Mouse (Mus musculus): Measurements from ENCODE around the gene Gtdc1. TPM values are rescaled to one million over a fixed set of nuclear protein-coding genes. Genes with fewer than 3 reads are reported as not detected.
A peak's percentile ranks its signal among the peaks of the same experiment; 100 is the strongest.

The Gtdc1 gene
- polyA plus RNA-seq, 1 experiment from 2014 or later, result 10.8 TPM

- DNase-seq (ENCODE audit: low spot score), result no peak
- Histone ChIP-seq H3K27me3 (ENCODE audit: low read depth, poor library complexity, severe bottlenecking) (peaks cover 38% of the 10 kb centered on the region), H3K9me3 (replicated peaks) (no peaks in the 10 kb centered on the region), H3K36me3 (no peaks in the 10 kb centered on the region), H3K27ac (replicated peaks) (peak overlapping the region; percentile 52), H3K4me1 (peaks cover 35% of the 10 kb centered on the region), H3K4me3 (peak overlapping the region; percentile 69)
- WGBS, result 42% methylated on average over 12 of the region's 12 CpGs
Observed at GRCm38 (mm10) chr2:44557669-44558281, 369.7 kb downstream of the Gtdc1 start.

DNA sequence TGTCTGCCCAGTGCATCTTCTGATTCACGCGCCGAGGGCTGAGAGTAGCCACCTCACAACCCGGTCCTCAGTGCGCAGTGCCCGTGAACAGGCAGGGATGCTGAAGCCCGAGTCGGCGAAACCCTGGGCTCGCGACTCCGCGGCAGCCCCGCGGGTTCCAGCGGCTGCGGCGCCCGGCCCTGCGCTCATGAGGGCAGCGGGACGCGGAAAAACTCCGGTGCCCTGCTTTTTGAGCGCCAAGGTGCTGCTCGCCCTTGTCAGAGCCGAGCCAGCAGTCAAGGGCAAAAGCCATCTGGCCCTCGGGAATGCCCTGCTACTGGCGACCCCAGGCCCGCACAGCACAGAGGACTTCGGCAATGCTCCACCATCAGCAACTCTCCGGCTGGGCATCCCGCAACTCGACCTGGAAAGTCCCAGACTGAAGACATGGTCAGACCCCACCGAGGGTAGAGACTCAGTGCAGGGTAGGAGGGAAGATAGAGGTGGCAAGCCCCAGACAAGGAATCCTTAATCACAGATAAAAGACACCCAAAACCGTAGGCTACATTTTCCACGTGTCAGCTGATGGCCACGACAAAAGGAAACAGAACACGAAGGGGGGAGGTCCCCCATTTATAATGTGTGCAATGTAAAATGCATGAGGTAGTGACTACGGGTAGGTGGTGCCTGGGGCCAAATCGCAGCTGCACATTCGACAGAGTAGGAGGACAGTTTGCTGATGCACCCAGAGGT is 370.4 kb downstream of the Gtdc1 start:
- no peaks in the 10 kb centered on the region for H3K9me3 ChIP-seq (replicated peaks)
- peaks cover 38% of the 10 kb centered on the region for H3K27me3 ChIP-seq (ENCODE audit: low read depth, poor library complexity, severe bottlenecking)
- 1% methylated on average over 42 of the region's 42 CpGs for WGBS
- H3K4me3 ChIP-seq, result peak overlapping the region; percentile 69
- H3K27ac ChIP-seq (replicated peaks), result peak overlapping the region; percentile 85
- peaks cover 35% of the 10 kb centered on the region for H3K4me1 ChIP-seq
- no peaks in the 10 kb centered on the region for H3K36me3 ChIP-seq
- peak; percentile 68 for DNase-seq (ENCODE audit: low spot score)

- Histone ChIP-seq H3K36me3 (no peaks in the 10 kb centered on the region), H3K9me3 (replicated peaks) (no peaks in the 10 kb centered on the region), H3K27ac (replicated peaks) (no peak overlapping the region), H3K4me1 (peaks cover 35% of the 10 kb centered on the region), H3K27me3 (ENCODE audit: low read depth, poor library complexity, severe bottlenecking) (peaks cover 32% of the 10 kb centered on the region), H3K4me3 (no peak overlapping the region)
- 96% methylated on average over 3 of the region's 3 CpGs for WGBS
- no peak for DNase-seq (ENCODE audit: low spot score)
Observed at GRCm38 (mm10) chr2:44554716-44555115, 372.7 kb downstream of the Gtdc1 start.

- Histone ChIP-seq H3K36me3 (no peaks in the 10 kb centered on the region), H3K4me1 (no peaks in the 10 kb centered on the region), H3K4me3 (no peak overlapping the region), H3K27me3 (ENCODE audit: low read depth, poor library complexity, severe bottlenecking) (no peaks in the 10 kb centered on the region), H3K27ac (replicated peaks) (no peak overlapping the region), H3K9me3 (replicated peaks) (no peaks in the 10 kb centered on the region)
- no peak for DNase-seq (ENCODE audit: low spot score)
- WGBS, result 95% methylated on average over 6 of the region's 6 CpGs
Observed at GRCm38 (mm10) chr2:44549311-44549710, 378.1 kb downstream of the Gtdc1 start.

DNA sequence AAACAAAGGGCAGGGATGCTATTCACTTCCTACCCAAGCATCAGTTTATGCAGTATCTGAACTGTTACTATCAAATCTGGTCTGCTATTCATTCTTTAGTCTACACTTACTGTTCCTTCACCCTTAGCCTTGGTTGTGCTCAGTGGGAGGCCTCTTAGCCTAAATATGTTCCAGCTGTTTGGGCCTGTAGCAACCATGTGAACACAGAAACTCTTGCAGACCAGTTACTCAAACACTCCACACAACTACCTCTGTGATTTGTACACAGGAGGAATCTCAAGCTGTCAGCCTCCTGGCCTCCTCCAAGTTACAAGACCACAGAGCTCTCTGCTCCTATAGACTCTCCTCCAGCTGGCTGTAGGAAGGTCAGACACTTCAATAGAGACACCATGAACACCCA is 384.7 kb downstream of the Gtdc1 start:
- peaks cover 8% of the 10 kb centered on the region for H3K4me1 ChIP-seq
- H3K27ac ChIP-seq (replicated peaks), result no peak overlapping the region
- H3K36me3 ChIP-seq, result no peaks in the 10 kb centered on the region
- H3K4me3 ChIP-seq, result no peak overlapping the region
- DNase-seq (ENCODE audit: low spot score), result no peak
- no peaks in the 10 kb centered on the region for H3K27me3 ChIP-seq (ENCODE audit: low read depth, poor library complexity, severe bottlenecking)
- no peaks in the 10 kb centered on the region for H3K9me3 ChIP-seq (replicated peaks)

DNA sequence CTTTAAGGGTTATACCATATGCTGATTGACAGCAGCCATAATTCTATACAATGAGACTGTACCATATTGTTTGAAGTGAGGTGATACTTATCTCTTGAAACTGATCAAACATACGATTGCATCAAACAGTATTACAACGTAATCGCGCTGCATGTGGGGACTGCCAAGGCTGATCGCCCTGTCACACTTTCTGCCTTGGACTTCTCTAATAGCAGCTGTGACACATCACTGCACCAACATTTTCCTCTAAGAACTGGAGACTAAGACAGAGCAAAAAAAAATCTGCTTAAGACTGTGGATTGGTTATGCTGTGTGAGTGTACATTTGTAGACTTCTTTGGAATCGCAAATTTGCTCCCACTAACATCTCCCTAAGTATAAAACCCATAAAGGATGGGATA is 385.7 kb downstream of the Gtdc1 start:
- no peak for DNase-seq (ENCODE audit: low spot score)
- H3K4me3 ChIP-seq, result no peak overlapping the region
- WGBS, result 97% methylated on average over 6 of the region's 6 CpGs

GRCm38 (mm10) chr2:44540881-44541280 is 386.6 kb downstream of the Gtdc1 start:
- H3K4me3 ChIP-seq, result no peak overlapping the region
- WGBS, result 87% methylated on average over 6 of the region's 6 CpGs

More for the DNA sequence above, 385.7 kb downstream of the Gtdc1 start:
- peaks cover 8% of the 10 kb centered on the region for H3K4me1 ChIP-seq
- no peak overlapping the region for H3K27ac ChIP-seq (replicated peaks)
- no peaks in the 10 kb centered on the region for H3K36me3 ChIP-seq
- no peaks in the 10 kb centered on the region for H3K27me3 ChIP-seq (ENCODE audit: low read depth, poor library complexity, severe bottlenecking)
- no peaks in the 10 kb centered on the region for H3K9me3 ChIP-seq (replicated peaks)

DNA sequence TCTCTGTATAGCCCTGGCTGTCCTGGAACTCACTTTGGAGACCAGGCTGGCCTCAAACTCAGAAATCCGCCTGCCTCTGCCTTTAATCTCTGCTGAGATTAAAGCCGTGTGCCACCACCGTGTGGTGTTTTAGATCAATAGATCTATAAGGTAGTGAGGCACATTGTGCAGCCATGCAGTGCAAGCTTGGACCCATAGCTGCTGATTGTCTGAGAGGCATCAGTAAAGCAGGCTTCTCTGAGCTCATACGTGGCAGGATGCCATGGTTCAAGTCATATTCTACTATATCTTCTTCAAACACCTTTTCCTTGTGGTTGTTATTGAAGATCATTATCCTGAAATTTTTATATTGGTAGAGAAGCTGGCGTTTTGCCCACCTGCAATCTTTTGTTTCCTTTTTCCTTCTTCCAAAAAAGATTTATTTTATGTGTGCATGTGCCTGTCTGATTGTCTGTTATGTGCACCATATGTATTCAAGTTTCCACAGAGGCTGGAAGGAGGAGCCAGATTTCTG is 388.3 kb downstream of the Gtdc1 start:
- Histone ChIP-seq H3K27ac (replicated peaks) (no peak overlapping the region), H3K4me1 (peaks cover 8% of the 10 kb centered on the region), H3K36me3 (no peaks in the 10 kb centered on the region), H3K27me3 (ENCODE audit: low read depth, poor library complexity, severe bottlenecking) (no peaks in the 10 kb centered on the region), H3K9me3 (replicated peaks) (no peaks in the 10 kb centered on the region), H3K4me3 (no peak overlapping the region)
- WGBS, result 68% methylated on average over 5 of the region's 5 CpGs
- DNase-seq (ENCODE audit: low spot score), result no peak

More at GRCm38 (mm10) chr2:44540881-44541280, 386.6 kb downstream of the Gtdc1 start:
- Histone ChIP-seq H3K9me3 (replicated peaks) (no peaks in the 10 kb centered on the region), H3K27ac (replicated peaks) (no peak overlapping the region), H3K36me3 (no peaks in the 10 kb centered on the region), H3K4me1 (peaks cover 8% of the 10 kb centered on the region), H3K27me3 (ENCODE audit: low read depth, poor library complexity, severe bottlenecking) (no peaks in the 10 kb centered on the region)
- no peak for DNase-seq (ENCODE audit: low spot score)

DNA sequence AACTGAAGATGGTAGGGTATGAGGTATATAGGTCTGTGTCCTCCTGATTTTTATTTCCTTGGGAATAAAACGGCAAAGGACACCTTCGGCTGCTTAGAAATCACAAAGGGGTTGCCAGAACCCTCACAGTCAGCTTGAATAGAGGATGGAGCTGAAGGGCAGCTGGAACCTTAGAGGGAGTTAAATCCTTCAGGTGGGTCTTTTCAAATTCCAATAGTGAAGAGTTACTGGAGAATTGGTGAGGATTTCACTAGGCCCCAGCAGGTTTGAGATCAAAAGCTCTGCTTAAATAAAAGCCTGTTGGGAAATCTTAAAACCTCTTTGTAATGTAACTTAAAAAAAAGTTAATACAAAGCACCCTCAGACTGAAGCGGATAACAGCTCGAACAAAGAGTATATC is 389.3 kb downstream of the Gtdc1 start:
- WGBS, result 21% methylated on average over 4 of the region's 4 CpGs
- Histone ChIP-seq H3K4me1 (peaks cover 8% of the 10 kb centered on the region), H3K9me3 (replicated peaks) (no peaks in the 10 kb centered on the region), H3K27ac (replicated peaks) (0 out of 2 replicates have a peak overlapping the region, but pooled peaks have one; percentile 17), H3K4me3 (no peak overlapping the region), H3K27me3 (ENCODE audit: low read depth, poor library complexity, severe bottlenecking) (no peaks in the 10 kb centered on the region), H3K36me3 (no peaks in the 10 kb centered on the region)
- DNase-seq (ENCODE audit: low spot score), result no peak

GRCm38 (mm10) chr2:44535760-44536159 is 391.7 kb downstream of the Gtdc1 start:
- no peaks in the 10 kb centered on the region for H3K36me3 ChIP-seq
- 94% methylated on average over 11 of the region's 11 CpGs for WGBS

GRCm38 (mm10) chr2:44535136-44535675 is 392.3 kb downstream of the Gtdc1 start:
- no peak overlapping the region for H3K4me3 ChIP-seq
- no peak overlapping the region for H3K27ac ChIP-seq (replicated peaks)
- no peaks in the 10 kb centered on the region for H3K27me3 ChIP-seq (ENCODE audit: low read depth, poor library complexity, severe bottlenecking)
- 93% methylated on average over 10 of the region's 10 CpGs for WGBS
- DNase-seq (ENCODE audit: low spot score), result no peak
- H3K9me3 ChIP-seq (replicated peaks), result no peaks in the 10 kb centered on the region
- no peaks in the 10 kb centered on the region for H3K36me3 ChIP-seq
- H3K4me1 ChIP-seq, result peaks cover 8% of the 10 kb centered on the region

More at GRCm38 (mm10) chr2:44535760-44536159, 391.7 kb downstream of the Gtdc1 start:
- Histone ChIP-seq H3K4me3 (no peak overlapping the region), H3K9me3 (replicated peaks) (no peaks in the 10 kb centered on the region), H3K4me1 (peaks cover 8% of the 10 kb centered on the region), H3K27ac (replicated peaks) (no peak overlapping the region), H3K27me3 (ENCODE audit: low read depth, poor library complexity, severe bottlenecking) (no peaks in the 10 kb centered on the region)
- no peak for DNase-seq (ENCODE audit: low spot score)

DNA sequence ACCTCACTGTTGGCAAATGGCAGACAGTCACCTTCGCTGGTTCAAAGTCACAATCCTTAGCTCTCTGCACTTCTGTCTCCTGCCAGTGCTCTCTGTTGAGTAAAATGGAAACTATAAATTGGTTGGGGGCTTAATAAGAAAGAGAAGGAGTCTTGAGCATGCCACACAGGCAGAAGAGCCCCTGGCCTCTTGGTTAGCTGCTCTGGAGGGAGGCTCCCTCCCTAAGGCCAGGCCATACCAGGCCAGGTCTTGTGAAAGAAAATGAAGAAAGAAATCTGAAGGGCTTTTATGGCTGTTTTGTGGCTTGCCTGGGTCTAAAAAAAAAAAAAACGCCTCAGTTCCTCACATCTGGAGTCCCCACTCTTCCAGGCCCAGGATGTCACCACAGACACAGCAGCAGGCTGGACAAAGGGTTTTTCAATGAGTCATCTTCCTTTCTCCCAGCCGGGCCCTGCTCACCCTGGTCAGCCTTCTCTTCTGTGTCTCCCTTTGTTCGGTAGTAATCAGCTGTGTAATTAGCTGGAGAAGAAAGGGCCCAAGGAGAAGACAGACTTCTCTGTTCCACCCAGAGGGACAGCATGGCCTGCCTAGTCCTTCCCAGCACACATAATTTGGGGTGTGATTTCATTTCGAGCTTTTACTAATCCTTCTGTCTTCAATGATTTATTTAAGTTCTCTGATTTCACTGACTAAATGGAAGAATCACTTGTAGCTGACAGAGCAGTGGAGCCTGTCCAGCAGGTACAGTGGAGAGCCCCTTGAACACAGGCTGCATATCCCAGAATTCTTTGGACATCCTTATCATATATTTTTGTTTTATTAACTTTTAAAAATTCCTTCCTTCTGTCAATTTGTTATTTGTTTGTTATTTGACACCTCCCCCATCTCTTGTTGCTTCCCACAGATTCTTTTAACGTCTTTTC is 401.1 kb downstream of the Gtdc1 start:
- 10% methylated on average over 6 of the region's 6 CpGs for WGBS
- DNase-seq (ENCODE audit: low spot score), result peak; percentile 67

More for the DNA sequence above, 401.1 kb downstream of the Gtdc1 start:
- peaks cover 39% of the 10 kb centered on the region for H3K4me1 ChIP-seq
- H3K9me3 ChIP-seq (replicated peaks), result no peaks in the 10 kb centered on the region
- peak overlapping the region; percentile 88 for H3K27ac ChIP-seq (replicated peaks)
- H3K27me3 ChIP-seq (ENCODE audit: low read depth, poor library complexity, severe bottlenecking), result no peaks in the 10 kb centered on the region; the same call in 1 of the 2 replicates
- no peak overlapping the region for H3K4me3 ChIP-seq
- no peaks in the 10 kb centered on the region for H3K36me3 ChIP-seq
